Mouse (Mus musculus): Measurements from ENCODE around the gene Srcin1.

- no peak for TF ChIP-seq EP300 (optimal IDR thresholded peaks at IDR 0.05)
- no peak for TF ChIP-seq CTCF (IDR thresholded peaks at IDR 0.05; ENCODE audit: low read depth)
These were observed 18.1 kb upstream of the Srcin1 start for GRCm38 (mm10) chr11:97594136-97594535.
